In the genomic region with DNA sequence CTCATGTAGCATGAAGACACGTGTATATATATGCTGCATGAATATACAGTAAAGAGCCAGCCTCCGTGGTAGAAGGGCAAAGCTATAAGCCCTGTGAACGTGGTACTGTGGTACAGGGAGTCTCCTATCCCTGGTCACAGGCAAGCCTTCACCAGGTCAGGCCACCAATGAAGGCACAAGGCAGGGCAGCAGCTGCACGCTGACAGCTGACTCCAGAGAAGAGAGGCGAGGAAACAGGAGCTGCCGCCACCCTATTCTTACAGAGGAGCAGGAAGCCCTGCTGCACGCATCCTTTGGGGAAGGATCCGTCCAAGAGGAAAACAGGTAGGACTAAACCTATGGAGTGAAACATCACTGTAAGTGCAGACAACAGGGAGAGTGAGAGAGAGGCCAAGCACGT, we compare ENCODE assay signal across 19 mouse cellular contexts.
DNase-seq lines count a peak whose midpoint lies in the region; ATAC-seq lines count a peak whose summit lies in the region.
"Had no signal": no experiment of that assay in that cellular context is flagged by ENCODE, and none has a peak within 500 bp of the region (broad histone marks: within the 10 kb centered on the region; RNA-seq: fewer than 3 reads in every experiment).

No protein-coding gene starts in this region.

- no peaks in the 10 kb centered on the region; the same call in 1 of the 2 replicates for H3K4me1 ChIP-seq in kidney, embryonic 14.5 days (ENCODE audit: control insufficient read depth, insufficient read depth, low read length)
- no peaks in the 10 kb centered on the region for H3K4me1 ChIP-seq in kidney, embryonic 16.5 days (ENCODE audit: insufficient read depth, low read length)
- peaks cover 24% of the 10 kb centered on the region for H3K4me1 ChIP-seq in limb, embryonic 15.5 days
- H3K4me1 ChIP-seq: forebrain, embryonic 13.5 days had no signal

- intact Hi-C loops in left cerebral cortex, postnatal 14 days (cut with DNase I), result no loop called here

- no peaks in the 10 kb centered on the region for H3K36me3 ChIP-seq in kidney, embryonic 14.5 days (ENCODE audit: control insufficient read depth, insufficient read depth, low read length)
- H3K36me3 ChIP-seq in kidney, embryonic 16.5 days (ENCODE audit: insufficient read depth, low read length), result no peaks in the 10 kb centered on the region
- no peaks in the 10 kb centered on the region for H3K36me3 ChIP-seq in limb, embryonic 15.5 days
- H3K36me3 ChIP-seq: embryonic facial prominence, embryonic 10.5 days; embryonic facial prominence, embryonic 12.5 days; forebrain, embryonic 15.5 days had no signal

- no peaks in the 10 kb centered on the region for H3K9me3 ChIP-seq in kidney, embryonic 14.5 days (ENCODE audit: control insufficient read depth, low read length)
- H3K9me3 ChIP-seq in kidney, embryonic 16.5 days (ENCODE audit: low read length), result no peaks in the 10 kb centered on the region
- no peaks in the 10 kb centered on the region for H3K9me3 ChIP-seq in limb, embryonic 15.5 days
- H3K9me3 ChIP-seq: embryonic facial prominence, embryonic 10.5 days; embryonic facial prominence, embryonic 12.5 days; forebrain, embryonic 13.5 days; forebrain, embryonic 15.5 days had no signal

- H3K27ac ChIP-seq in kidney, embryonic 14.5 days (ENCODE audit: low read depth, low read length), result peak overlapping the region; percentile 69; the same call in 1 of the 2 replicates
- H3K27ac ChIP-seq in kidney, embryonic 16.5 days (ENCODE audit: low read length), result peak overlapping the region; percentile 54
- H3K27ac ChIP-seq in limb, embryonic 15.5 days, result no peak overlapping the region
- H3K27ac ChIP-seq: embryonic facial prominence, embryonic 10.5 days; embryonic facial prominence, embryonic 12.5 days; forebrain, embryonic 13.5 days; forebrain, embryonic 15.5 days had no signal

- H3K4me3 ChIP-seq in kidney, embryonic 14.5 days (ENCODE audit: low read length), result no peak overlapping the region
- H3K4me3 ChIP-seq in kidney, embryonic 16.5 days (ENCODE audit: low read length), result no peak overlapping the region
- no peak overlapping the region for H3K4me3 ChIP-seq in limb, embryonic 15.5 days
- H3K4me3 ChIP-seq: embryonic facial prominence, embryonic 10.5 days; embryonic facial prominence, embryonic 12.5 days; forebrain, embryonic 13.5 days; forebrain, embryonic 15.5 days had no signal

- H3K9ac ChIP-seq in kidney, embryonic 14.5 days (ENCODE audit: low read depth, low read length), result no peak overlapping the region
- H3K9ac ChIP-seq in kidney, embryonic 16.5 days (replicated peaks; ENCODE audit: low read length), result no peak overlapping the region
- H3K9ac ChIP-seq in limb, embryonic 15.5 days, result no peak overlapping the region
- H3K9ac ChIP-seq: embryonic facial prominence, embryonic 12.5 days; forebrain, embryonic 13.5 days; forebrain, embryonic 15.5 days had no signal

- DNase-seq in kidney, postnatal 36 days, result no peak
- no peak for DNase-seq in kidney, adult 9 months
- no peak for DNase-seq in adrenal gland, postnatal 36 days
- no peak for DNase-seq in left cerebral cortex, postnatal 14 days (ENCODE audit: low spot score in 2 of 2)
- DNase-seq: adrenal gland, adult 2 months; adrenal gland, postnatal 10 days; adrenal gland, postnatal 25 days; cerebellum, adult 11-12 months; cerebellum, adult 2 months; cerebellum, adult 9-10 months; cerebellum, postnatal 25 days had no signal

- 85% methylated on average over 9 of the region's 9 CpGs for WGBS in kidney, embryonic 14.5 days
- WGBS in kidney, embryonic 16.5 days, result 84% methylated on average over 9 of the region's 9 CpGs
- WGBS in limb, embryonic 15.5 days, result 81% methylated on average over 9 of the region's 9 CpGs

- ATAC-seq in kidney, embryonic 14.5 days (ENCODE audit: low FRiP score, low TSS enrichment), result no peak
- no peak for ATAC-seq in kidney, embryonic 16.5 days (ENCODE audit: low FRiP score, low TSS enrichment)
- ATAC-seq in limb, embryonic 15.5 days (ENCODE audit: insufficient number of reproducible peaks, low FRiP score, low TSS enrichment, low read depth), result 0 out of 2 replicates have a peak, but pooled peaks have one; percentile 41
- 0 out of 2 replicates have a peak, but pooled peaks have one; percentile 1 for ATAC-seq in neutrophil, adult 5-6 weeks (ENCODE audit: extremely low read depth, insufficient number of reproducible peaks, low FRiP score, poor library complexity, severe bottlenecking)
- ATAC-seq: forebrain, embryonic 13.5 days; forebrain, embryonic 15.5 days had no signal

- no peak overlapping the region for H3K4me2 ChIP-seq in kidney, embryonic 14.5 days (replicated peaks; ENCODE audit: low read depth, low read length)
- no peak overlapping the region for H3K4me2 ChIP-seq in kidney, embryonic 16.5 days (replicated peaks; ENCODE audit: low read depth, low read length)
- H3K4me2 ChIP-seq in limb, embryonic 15.5 days, result no peak overlapping the region
- H3K4me2 ChIP-seq: embryonic facial prominence, embryonic 12.5 days; forebrain, embryonic 13.5 days; forebrain, embryonic 15.5 days had no signal

- no peaks in the 10 kb centered on the region for H3K27me3 ChIP-seq in kidney, embryonic 14.5 days (ENCODE audit: control insufficient read depth, insufficient read depth, low read length)
- no peaks in the 10 kb centered on the region for H3K27me3 ChIP-seq in kidney, embryonic 16.5 days (ENCODE audit: insufficient read depth, low read length)
- H3K27me3 ChIP-seq in limb, embryonic 15.5 days, result no peaks in the 10 kb centered on the region
- H3K27me3 ChIP-seq: embryonic facial prominence, embryonic 12.5 days; forebrain, embryonic 13.5 days; forebrain, embryonic 15.5 days had no signal

Comparison
In these comparisons a context has a peak if more than half of its experiments do, and no peak if none do; other contexts are left out.
1. ATAC-seq: peak in limb, embryonic 15.5 days (single experiment) and neutrophil, adult 5-6 weeks (single experiment); none in kidney, embryonic 14.5 days (single experiment) and kidney, embryonic 16.5 days (single experiment).